Mouse (Mus musculus) urinary bladder, postnatal 36 days (tissue): ENCODE results near the gene Pml.

ENCODE experiments used
- DNase-seq, 2 experiments: peaks; one replicate each; pipeline ENCODE4 v3.0.0; 2022; ENCODE audit warnings: low spot score in 2 of 2, mixed read lengths in 1 of 2

Pml gene

DNA sequence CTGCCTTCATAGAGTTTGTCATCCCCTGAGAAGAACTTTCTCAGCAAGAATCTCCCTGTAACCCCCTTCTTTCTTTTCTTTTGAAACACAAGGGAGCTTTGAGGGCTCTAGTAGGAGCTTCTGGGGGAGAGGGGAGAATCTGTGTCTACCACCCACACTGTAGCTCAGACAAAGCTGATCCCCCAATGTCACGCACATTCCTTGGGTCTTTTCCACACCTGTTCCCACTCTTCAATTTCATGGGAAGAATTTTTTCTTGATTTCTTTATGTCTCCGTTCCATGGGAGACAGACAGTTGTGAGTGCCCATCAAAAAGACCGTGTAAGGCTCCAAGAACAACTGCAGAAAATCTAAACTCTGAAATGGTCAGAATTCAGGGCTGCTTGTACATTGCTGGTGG lies 80.7 kb downstream of the Pml start:
- no peak for DNase-seq
